Mouse (Mus musculus): ENCODE measurements around the gene Adprhl2.

The Adprhl2 gene

GRCm38 (mm10) chr4:126269292-126269691 is 52.2 kb downstream of the Adprhl2 start:
- no peak for ATAC-seq (ENCODE audit: low TSS enrichment)
